Mouse (Mus musculus): Measurements from ENCODE around the gene Serp2. TPM values are rescaled to one million over a fixed set of nuclear protein-coding genes. Genes with fewer than 3 reads are reported as not detected.

Serp2 gene
- total and polyA plus RNA-seq, 2 experiments from 2014 or later: 125 to 277 TPM

DNA sequence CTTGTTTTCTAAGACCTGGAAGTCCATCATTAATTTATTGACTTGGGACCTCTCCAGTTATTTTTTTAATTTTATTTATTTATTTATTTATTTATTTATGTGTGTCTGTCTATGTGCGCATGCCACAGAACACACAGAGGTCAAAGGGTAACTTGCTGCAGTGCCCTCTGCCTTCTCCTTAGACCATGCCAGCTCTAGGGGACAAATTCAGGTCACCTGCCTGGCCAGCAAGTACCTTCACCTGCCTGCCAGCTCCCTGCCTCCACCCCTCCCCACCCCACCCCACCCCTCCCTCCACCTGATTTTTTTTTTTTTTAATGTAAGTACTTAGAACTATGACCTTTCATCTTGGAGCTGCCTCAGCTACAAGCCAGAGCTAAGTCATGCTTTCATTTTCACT is 73.0 kb downstream of the Serp2 start:
- DNase-seq (no peak), ATAC-seq (no peak)
- no peak overlapping the region for H3K9ac ChIP-seq
- H3K4me2 ChIP-seq (ENCODE audit: low read depth): no peak overlapping the region
- no peaks in the 10 kb centered on the region for H3K27me3 ChIP-seq (ENCODE audit: insufficient read depth, low read length)
- no peaks in the 10 kb centered on the region for H3K4me1 ChIP-seq (ENCODE audit: insufficient read depth)
- WGBS: 93% methylated on average over 1 of the region's 1 CpGs
- no peaks in the 10 kb centered on the region for H3K9me3 ChIP-seq (ENCODE audit: low read length)
- H3K36me3 ChIP-seq (ENCODE audit: insufficient read depth): no peaks in the 10 kb centered on the region
- no peak overlapping the region for H3K27ac ChIP-seq (ENCODE audit: low read depth, low read length)
- H3K4me3 ChIP-seq (ENCODE audit: low read depth, low read length): no peak overlapping the region
- TF ChIP-seq CTCF (IDR thresholded peaks at IDR 0.05; ENCODE audit: low read depth): no peak

Other genes starting within 250 kb of the Serp2 start
- gene Tsc22d1, start 141.9 kb downstream of the Serp2 start, total RNA-seq (2014; rRNA removed): 676 and 725 TPM in 2 replicates
- gene Tsc22d1, start 141.9 kb downstream of the Serp2 start, polyA plus RNA-seq (2015; fragmentation: Nextera tagmentation; extraction: Ambion mirVana): 575 and 682 TPM in 2 replicates